Mouse (Mus musculus): ENCODE results near the gene Pla2g15.

Gene Pla2g15

GRCm38 (mm10) chr8:106149801-106150652 is at the start of gene Pla2g15:
Pla2g15 (plus strand) TSS chr8:106150399.
- DNase-seq, result peak; percentile 95

DNA sequence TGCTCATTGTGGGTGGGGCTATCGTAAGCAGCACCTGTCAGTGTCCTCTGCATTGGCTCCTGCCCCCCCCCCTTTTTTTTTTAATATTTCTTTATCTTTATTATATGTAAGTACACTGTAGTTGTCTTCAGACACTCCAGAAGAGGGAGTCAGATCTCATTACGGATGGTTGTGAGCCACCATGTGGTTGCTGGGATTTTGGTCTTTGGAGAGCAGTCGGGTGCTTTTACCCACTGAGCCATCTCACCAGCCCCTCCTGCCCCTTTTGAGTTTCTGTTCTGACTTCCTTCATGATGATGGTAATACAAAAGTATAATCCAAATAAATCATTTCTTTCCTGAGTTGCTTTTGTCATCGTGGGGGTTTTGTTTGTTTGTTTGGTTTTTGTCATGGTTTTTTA is 47.9 kb upstream of the Pla2g15 start:
- no peak for DNase-seq

GRCm38 (mm10) chr8:106103888-106104287 is 46.3 kb upstream of the Pla2g15 start:
- DNase-seq, result no peak

GRCm38 (mm10) chr8:106106193-106106592 is 44.0 kb upstream of the Pla2g15 start:
- no peak for DNase-seq

DNA sequence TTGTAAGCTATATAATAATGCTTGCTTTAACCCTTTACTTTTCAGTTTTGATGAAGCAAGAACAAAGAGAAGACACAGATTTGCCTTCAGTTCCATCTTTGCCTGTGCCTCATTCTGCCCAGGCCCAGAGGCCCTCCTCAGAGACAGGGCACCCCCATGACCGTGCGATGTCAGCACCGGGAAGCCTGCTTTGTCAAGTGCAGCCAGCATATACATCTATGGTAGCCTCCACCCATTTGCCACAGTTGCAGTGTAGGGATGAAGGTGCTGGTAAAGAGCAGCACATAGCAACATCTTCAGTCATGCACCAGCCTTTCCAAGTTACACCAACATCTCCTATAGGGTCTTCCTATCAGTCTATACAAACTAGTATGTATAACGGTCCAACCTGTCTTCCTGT is 42.1 kb upstream of the Pla2g15 start:
- peak; percentile 7 for DNase-seq

DNA sequence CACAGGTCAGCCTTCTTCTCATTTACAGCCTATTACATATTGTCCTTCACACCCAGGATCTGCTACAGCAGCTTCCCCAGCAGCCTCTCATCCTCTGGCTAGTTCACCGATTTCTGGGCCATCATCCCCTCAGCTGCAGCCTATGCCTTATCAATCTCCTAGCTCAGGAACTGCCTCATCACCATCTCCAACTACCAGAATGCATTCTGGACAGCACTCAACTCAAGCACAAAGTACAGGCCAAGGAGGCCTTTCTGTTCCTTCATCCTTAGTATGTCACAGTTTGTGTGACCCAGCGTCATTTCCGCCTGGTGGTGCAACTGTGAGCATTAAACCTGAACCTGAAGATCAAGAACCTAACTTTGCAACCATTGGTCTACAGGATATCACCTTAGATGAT is 41.5 kb upstream of the Pla2g15 start:
- DNase-seq, result no peak

DNA sequence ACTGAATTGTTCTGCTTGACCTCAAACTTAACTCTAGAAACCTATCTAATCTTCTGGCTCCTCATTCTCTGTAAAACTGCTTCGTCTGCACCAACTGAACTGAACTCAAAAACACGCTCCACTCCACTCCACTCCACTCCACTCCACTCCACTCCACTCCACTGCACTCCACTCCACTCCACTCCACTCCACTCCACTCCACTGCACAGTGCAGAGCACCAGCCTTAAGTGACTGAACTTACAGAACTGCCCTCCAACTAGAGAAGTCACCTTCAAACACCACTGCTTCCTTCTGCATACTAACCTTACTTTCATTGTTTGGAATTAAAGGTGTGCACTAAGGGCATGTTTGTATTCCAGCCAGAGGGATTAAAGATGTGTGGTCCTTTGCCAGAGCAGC is 38.2 kb upstream of the Pla2g15 start:
- DNase-seq, result no peak

- no peak for DNase-seq
These were observed 37.7 kb upstream of the Pla2g15 start for GRCm38 (mm10) chr8:106112514-106112913.

DNA sequence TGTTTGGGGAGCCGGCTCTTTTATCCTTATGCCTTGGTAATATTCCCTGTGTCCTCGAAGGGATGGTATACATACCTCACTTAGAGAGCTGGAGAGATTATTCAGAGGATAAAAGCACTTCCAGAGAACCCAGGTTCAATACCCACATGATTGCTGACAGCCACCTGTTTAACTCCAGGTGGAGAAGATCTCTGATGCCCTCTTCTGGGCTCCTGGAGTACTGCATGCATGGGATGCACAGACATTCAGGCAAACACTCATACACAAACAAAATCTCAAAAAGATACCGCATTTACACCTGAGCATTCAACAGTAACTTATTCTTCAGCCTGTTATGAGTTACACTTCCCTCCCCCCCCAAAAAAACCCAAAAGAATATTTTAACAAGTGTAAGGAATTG is 34.3 kb upstream of the Pla2g15 start:
- no peak for DNase-seq

DNA sequence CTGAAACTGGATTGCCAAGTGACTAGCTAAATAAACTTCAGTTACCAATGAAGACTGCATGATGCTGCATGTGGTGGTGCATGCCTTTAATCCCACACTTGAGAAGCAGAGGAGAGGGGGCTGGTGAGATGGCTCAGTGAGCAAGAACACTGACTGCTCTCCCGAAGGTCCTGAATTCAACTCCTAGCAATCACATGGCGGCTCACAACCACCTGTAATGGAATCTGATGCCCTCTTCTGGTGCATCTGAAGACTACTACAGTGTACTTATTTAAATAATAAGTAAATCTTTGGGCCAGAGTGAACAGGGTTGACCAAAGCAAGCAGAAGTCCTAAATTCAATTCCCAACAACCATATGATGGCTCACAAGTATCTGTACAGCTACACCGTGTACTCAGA is 26.8 kb upstream of the Pla2g15 start:
- no peak for DNase-seq

- DNase-seq, result no peak
These were observed 24.1 kb upstream of the Pla2g15 start for GRCm38 (mm10) chr8:106126055-106126454.

DNA sequence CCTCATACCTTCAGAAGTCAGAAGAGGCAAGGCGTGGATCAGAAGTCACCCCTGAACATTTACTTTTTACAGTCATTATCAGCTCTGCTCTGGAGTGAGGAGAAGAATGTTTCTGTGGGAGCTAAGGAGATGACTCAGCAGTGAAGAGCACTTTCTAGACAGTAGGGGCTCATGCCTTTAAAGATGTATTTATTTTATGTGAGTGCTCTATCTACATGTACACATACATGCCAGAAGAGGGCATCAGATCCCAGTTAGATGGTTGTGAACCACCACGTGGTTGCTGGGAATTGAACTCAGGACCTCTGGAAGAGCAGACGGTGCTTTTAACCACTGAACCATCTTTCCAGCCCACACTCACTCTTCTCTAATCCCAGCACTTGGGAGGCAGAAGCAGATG is 23.1 kb upstream of the Pla2g15 start:
- no peak for DNase-seq

DNA sequence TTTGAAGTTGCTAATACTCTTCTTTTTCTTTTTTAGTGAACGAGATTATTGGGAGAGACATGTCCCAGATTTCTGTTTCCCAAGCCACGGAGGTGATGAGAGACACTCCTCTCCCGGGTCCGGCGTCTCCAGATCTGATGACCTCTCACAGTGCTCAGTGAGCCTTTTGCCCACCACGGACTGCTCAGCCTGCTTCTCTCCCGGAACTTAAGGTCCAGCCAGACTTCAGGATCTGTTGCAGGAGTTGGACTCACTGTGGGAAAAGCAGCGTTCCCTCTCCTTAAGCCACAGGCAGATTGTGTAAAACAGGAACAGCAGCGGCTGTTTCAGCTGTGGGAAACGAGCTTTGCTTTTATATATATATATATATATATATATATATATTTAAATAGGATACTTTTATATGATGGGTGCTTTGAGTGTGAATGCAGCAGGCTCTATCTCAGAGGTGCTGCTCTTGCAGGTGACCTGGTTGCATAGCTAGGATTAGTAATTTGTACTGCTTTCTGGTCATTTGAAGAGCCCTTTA is 22.3 kb upstream of the Pla2g15 start:
- no peak for DNase-seq

- no peak for DNase-seq
These were observed 20.8 kb upstream of the Pla2g15 start for GRCm38 (mm10) chr8:106129232-106129930.

DNA sequence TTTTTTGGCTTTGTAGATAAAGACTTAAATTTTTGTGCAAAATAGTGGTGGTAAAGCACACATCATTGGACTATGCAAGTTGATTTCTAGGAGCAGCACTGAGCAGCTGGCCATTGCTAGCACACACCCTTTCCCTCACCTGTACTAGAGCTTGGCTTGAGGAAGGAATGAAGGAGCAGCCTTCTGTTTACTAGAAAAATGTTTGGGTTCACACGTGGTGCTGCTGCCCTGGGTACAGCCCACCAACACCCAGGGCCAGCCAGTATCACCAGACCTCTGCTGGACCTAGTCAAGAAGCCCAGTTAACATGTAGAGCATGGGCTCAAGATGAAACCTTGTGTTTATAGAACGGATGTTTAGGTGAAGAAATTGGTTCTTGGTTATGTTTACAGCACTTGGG is 20.2 kb upstream of the Pla2g15 start:
- no peak for DNase-seq

DNA sequence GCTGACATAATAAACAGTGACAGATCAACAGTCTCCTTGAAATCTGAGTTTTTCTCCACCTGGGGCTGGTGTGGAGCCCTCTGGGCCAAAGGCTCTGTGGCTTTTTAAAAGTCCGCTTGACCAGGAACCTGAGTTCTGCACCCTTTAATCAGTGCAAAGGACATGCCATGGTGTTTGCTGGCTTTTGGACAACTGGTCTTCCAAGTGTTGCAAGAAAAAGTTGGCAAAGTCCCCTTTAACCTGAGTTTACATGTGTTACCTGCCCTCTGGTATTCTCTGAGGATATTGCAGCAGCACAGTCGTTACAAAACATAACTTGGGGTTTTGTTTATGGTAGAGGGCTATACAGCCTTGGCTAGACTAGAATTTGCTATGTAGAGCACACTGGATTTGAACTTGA is 19.7 kb upstream of the Pla2g15 start:
- DNase-seq, result no peak

DNA sequence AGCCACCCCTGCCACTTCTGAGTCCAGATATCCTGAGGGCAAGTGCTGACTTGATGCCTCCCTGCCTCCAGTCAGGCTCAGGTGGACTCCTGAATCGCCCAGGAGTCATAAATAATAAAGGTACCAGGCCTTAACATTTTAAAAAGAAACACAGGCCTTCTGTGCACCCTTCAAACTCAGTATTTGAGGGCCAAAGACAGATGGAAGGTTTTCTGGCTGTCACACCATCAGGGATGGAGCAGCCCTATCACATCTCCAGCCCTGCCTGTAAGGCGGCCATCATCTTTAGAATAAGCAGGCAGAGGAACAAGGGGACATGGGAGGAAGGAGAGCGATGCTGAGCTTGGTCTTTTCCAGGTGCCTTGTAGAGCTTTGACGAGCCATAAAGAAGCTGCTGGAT is 19.2 kb upstream of the Pla2g15 start:
- no peak for DNase-seq

DNA sequence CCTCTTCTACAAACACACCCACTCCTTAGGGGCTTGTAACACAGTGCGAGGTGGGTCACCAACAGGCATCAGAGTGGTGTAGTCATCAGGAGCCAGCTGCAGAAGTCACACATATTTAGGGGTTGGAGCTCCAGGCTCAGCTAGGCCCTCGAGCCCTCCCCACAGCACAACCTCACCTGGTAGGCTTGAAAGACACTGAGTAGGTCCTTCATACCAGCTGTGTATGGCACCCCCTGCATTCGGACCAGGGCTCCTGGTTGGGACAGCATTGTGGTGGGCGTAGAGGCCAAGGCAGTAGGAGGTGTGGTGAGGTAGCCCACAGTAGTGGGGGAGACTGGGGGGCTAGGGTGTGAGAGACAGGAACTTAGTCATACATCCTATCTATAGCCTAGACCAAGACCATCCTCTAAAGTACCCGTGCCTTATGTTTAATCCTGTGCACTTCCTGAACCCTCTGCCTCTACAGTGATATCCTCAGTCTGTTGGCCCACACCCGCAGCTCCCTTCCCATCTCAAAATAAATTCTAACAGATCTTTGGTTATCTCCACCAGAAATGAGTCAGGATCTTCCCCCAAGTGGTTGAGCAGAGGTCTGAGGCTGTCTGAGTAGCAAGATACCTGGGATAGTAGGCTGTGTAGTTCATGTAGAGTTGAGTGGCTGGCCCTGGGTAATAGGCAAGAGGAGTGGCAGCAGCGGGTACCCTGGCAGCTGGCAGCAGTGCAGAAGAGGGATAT is 18.5 kb upstream of the Pla2g15 start:
- no peak for DNase-seq

DNA sequence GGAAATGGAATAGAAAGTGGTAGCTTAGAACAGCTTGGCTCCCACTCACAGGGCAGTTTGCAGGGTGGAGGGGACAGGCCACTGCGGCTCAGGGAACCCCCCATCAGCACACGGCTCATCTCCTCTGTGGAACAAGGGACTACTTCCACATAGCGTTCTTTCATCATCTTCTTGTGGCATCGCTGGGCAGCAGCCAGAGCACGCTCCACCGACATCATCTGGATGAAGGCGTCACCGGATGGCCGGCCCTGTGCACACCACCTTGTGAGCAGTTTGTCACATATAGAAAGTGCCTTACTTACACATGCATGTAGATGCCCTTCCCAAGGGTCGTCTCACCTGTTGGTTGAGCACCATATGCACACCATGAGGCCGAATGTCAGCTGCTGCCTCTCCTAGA is 17.8 kb upstream of the Pla2g15 start:
- DNase-seq, result no peak

DNA sequence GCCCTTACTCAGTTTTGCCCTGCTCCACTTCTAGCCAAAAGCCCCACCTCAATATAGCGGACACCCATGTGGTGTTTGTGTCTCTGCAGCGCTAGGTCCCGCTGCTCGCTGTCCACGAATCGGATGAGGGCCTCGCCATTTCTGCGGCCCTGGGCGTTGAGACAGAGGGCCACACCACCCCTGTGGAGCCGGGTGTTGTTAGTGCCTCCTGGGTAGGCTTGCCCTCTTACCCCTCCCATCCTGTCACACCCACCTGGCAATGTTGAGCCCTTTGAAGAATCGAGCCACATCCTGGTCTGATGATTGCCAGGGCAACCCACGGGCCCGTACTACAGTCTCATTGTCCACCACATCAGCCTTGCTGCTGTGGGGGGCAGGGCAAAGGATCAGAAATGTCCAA is 16.7 kb upstream of the Pla2g15 start:
- no peak for DNase-seq

DNA sequence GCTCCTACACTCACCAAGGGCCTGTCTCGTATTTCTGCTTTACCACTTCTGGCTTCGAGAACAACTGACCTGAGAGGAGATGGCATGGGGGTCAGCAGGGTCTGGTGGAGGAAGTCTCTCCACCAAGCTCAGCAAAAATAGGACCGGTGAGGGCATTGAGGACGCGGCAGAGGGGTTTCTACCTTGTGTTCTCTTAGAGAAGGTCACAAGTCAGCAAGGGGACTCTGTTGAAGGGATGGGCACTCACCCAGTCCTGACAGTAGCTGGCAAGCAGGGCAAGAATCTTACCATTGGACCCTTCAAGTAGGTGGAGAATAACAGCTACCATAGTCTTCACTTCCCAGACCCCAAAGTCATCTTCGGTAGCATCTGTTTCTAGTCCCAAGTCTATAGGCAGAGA is 16.3 kb upstream of the Pla2g15 start:
- DNase-seq, result no peak

DNA sequence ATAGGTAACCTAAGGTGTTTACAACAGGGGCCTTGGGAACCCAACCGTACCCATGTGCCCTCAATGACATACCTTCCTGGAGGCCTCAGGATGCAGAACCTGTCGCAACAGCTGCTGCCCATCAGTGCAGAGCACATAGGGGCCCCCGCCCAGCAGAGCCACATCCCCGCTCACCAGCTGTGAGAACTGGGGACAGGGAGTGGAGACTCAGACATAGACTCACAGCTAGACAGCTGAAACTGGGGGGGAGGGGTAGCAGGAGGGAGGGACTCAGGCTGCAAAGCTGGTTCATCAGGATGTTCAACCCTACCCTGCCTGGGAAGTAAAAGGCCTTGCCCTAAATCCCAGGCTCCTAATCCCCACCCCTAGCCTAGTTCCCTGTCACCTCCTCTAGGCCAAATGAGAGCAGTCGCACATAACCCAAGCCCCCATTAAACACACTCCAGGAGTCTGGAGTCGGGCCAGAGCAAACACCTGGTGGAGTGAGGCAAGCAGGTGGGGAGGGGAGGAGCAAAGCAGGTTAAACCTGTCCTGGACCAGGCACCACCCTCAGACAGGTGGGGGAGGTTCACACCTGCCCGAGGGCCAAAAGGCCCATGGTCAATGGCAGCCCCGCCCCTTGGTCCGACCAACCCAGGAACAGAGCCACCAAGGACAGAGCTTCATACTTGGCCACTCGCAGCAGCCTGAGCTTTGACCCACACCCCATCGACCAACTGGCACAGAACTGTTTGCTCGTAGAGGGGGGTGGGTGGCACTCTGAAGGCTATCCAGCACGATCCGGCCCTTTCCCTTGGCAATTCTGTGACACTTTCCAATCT is 15.2 kb upstream of the Pla2g15 start:
- DNase-seq, result no peak

DNA sequence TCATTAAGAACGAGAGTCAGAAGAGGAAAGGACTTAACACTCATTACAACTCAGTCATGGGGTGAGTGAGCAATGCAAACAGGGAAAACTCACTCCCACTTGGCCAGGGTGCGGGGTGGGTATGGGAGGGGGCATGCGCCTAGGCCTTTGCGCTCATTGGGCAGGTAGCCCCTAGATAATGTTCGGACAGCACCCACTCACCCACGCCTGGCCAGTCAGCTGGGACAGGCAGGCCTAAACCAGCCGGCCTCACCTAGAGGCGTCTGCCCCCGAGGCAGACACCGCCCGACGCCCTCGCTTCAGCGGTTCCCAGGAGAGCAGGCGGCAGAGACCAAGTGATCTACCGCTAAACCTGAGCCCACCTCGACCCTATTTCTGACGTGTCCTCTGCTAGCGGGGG is 14.5 kb upstream of the Pla2g15 start:
- DNase-seq, result no peak

Data from right cerebral cortex, adult 18-20 months (tissue).